Mouse (Mus musculus): ENCODE measurements at regions not wholly inside any gene's neighbourhood (a gene's known extent, or its start where the extent isn't known, plus 50 kb on each side); places are given as distances from the start of the nearest gene placed in this dataset.

GRCm38 (mm10) chr7:69946396-69946795 lies 420.1 kb downstream of the Nr2f2 start:
- TF ChIP-seq GATA1 (IDR thresholded peaks at IDR 0.05; ENCODE audit: low read length) (no peak), TAL1 (IDR thresholded peaks at IDR 0.05; ENCODE audit: low read length) (no peak)

Measured in erythroblast, embryonic 14.5 days (primary cell).